Mouse (Mus musculus) thymus, postnatal 0 days (tissue): Measurements from ENCODE around the gene Nup205. TPM values are rescaled to one million over a fixed set of nuclear protein-coding genes. Genes with fewer than 3 reads are reported as not detected.

Experiments
- DNase-seq: peaks from one replicate; pipeline ENCODE4 v3.0.0-alpha.2; 2015; ENCODE audit warnings: low spot score
- polyA plus RNA-seq: library from polyadenylated mRNA; unstranded; fragments of >200 nt; fragmentation: Nextera tagmentation; extraction: Ambion mirVana; gene quantifications from 2 replicates; pipeline ENCODE4 v1.2.1, GENCODE M21; 2015

The Nup205 gene
- polyA plus RNA-seq, 1 experiment from 2014 or later, result 25.0 TPM

- no peak for DNase-seq
Observed at GRCm38 (mm10) chr6:35279306-35279705, 102.1 kb downstream of the Nup205 start.

- DNase-seq, result no peak
Observed at GRCm38 (mm10) chr6:35288114-35288761, 111.0 kb downstream of the Nup205 start.

- DNase-seq, result no peak
Observed at GRCm38 (mm10) chr6:35288920-35289319, 111.7 kb downstream of the Nup205 start.

- DNase-seq, result no peak
Observed at GRCm38 (mm10) chr6:35289676-35290075, 112.5 kb downstream of the Nup205 start.

GRCm38 (mm10) chr6:35294964-35295363 is 117.7 kb downstream of the Nup205 start:
- DNase-seq, result no peak

GRCm38 (mm10) chr6:35297001-35297400 is 119.8 kb downstream of the Nup205 start:
- no peak for DNase-seq

Other genes starting within 250 kb of the Nup205 start
- gene Slc23a4, start 189.0 kb upstream of the Nup205 start, polyA plus RNA-seq, result 7.4 and 7.7 TPM in 2 replicates
- 30.4 and 30.6 TPM in 2 replicates for gene Cnot4, start 43.7 kb upstream of the Nup205 start, polyA plus RNA-seq
- gene Slc13a4, start 130.7 kb downstream of the Nup205 start, polyA plus RNA-seq, result 0.35 and 0.36 TPM in 2 replicates
- gene Fam180a, start 148.7 kb downstream of the Nup205 start, polyA plus RNA-seq, result 0.08 TPM in 1 of 2 replicates, not detected in the other